Mouse (Mus musculus): ENCODE measurements at regions not wholly inside any gene's neighbourhood (a gene's known extent, or its start where the extent isn't known, plus 50 kb on each side); places are given as distances from the start of the nearest gene placed in this dataset.

GRCm38 (mm10) chr9:24952516-24952915 lies 136.7 kb upstream of the Gm10181 start:
- TF ChIP-seq CTCF (IDR thresholded peaks at IDR 0.05; ENCODE audit: low read depth) (no peak), EP300 (IDR thresholded peaks at IDR 0.05; ENCODE audit: low read depth) (no peak)

All from heart, postnatal 0 days (tissue).